Mouse (Mus musculus) brain, embryonic 14.5 days (tissue): ENCODE data around the gene Dpep3.

Source experiments
- CTCF ChIP-seq: fragments of 200-500 bp; IDR thresholded peaks from 2 replicates; pipeline ENCODE4 v1.5.1; 2012; ENCODE audit warnings: inconsistent platforms, mild to moderate bottlenecking, moderate library complexity, borderline replicate concordance; ENCODE audit not compliant: insufficient read depth, insufficient read length; ENCODE audit errors: extremely low read depth
- POLR2A ChIP-seq: fragments of 200-500 bp; IDR thresholded peaks from 2 replicates; pipeline ENCODE4 v1.6.1; 2012; ENCODE audit warnings: mild to moderate bottlenecking, inconsistent platforms, borderline replicate concordance; ENCODE audit not compliant: poor library complexity, insufficient read depth, insufficient read length, severe bottlenecking; ENCODE audit errors: extremely low read depth

DNA sequence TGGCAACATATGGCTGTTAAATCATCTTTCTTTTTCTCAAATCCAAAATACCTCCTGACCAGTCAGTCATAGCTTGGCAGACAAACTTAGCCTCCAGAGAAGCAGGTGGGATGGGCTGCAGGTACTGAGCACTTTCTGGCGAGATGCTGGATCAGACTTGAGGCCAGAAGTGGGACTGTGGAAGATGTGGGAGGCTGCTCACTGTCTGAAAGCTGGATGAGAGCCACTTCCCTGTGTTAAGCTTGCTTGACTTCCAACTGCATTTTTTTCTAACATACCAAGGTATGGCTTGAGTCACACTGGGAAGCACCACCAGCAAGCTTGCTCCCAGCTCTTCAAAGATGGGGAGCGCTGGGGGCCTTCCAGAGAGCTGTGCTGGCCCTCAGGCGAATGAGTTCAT is 54.1 kb downstream of the Dpep3 start:
- TF ChIP-seq CTCF (no peak), POLR2A (no peak)
